Mouse (Mus musculus) midbrain, embryonic 14.5 days (tissue): ENCODE results near the gene Sprn. TPM values are rescaled to one million over a fixed set of nuclear protein-coding genes. Genes with fewer than 3 reads are reported as not detected.

ENCODE experiments used
- polyA plus RNA-seq: library from polyadenylated mRNA; unstranded; fragments of >200 nt; fragmentation: Nextera tagmentation; extraction: Ambion mirVana; gene quantifications from 2 replicates; pipeline ENCODE4 v1.2.1, GENCODE M21; 2014

The Sprn gene
- polyA plus RNA-seq, 1 experiment from 2014 or later: 14.4 TPM

Other genes with a start within 250 kb of the Sprn start
- not detected in 2 replicates for gene Utf1, start 211.1 kb downstream of the Sprn start, polyA plus RNA-seq
- 0.74 and 0.76 TPM in 2 replicates for gene 6430531B16Rik, start 176.1 kb downstream of the Sprn start, polyA plus RNA-seq
- 2.8 and 3.6 TPM in 2 replicates for gene Adam8, start 162.3 kb downstream of the Sprn start, polyA plus RNA-seq
- gene Zfp511, start 118.5 kb downstream of the Sprn start, polyA plus RNA-seq: 51.5 and 55.9 TPM in 2 replicates
- 58.6 and 64.7 TPM in 2 replicates for gene Tubgcp2, start 118.2 kb downstream of the Sprn start, polyA plus RNA-seq
- 5.1 and 5.8 TPM in 2 replicates for gene Msx3, start 105.8 kb downstream of the Sprn start, polyA plus RNA-seq
- 184 and 275 TPM in 2 replicates for gene Caly, start 72.3 kb downstream of the Sprn start, polyA plus RNA-seq
- not detected in 2 replicates for gene Prap1, start 61.5 kb downstream of the Sprn start, polyA plus RNA-seq
- 23.9 and 30.8 TPM in 2 replicates for gene Fuom, start 52.4 kb downstream of the Sprn start, polyA plus RNA-seq
- 5.5 and 6.7 TPM in 2 replicates for gene Paox, start 39.1 kb downstream of the Sprn start, polyA plus RNA-seq
- 129 TPM in 2 replicates for gene Echs1, start 38.4 kb downstream of the Sprn start, polyA plus RNA-seq
- gene Mtg1, start 17.3 kb downstream of the Sprn start, polyA plus RNA-seq: 30.0 and 34.7 TPM in 2 replicates
- not detected in 2 replicates for gene Olfr522, start 9.9 kb upstream of the Sprn start, polyA plus RNA-seq
- gene Olfr523, start 18.3 kb upstream of the Sprn start, polyA plus RNA-seq: not detected in 2 replicates
- not detected in 2 replicates for gene Olfr524, start 51.1 kb upstream of the Sprn start, polyA plus RNA-seq
- not detected in 2 replicates for gene Cd163l1, start 63.4 kb upstream of the Sprn start, polyA plus RNA-seq
- not detected in 2 replicates for gene 5830411N06Rik, start 92.4 kb upstream of the Sprn start, polyA plus RNA-seq
- gene Olfr525, start 166.0 kb upstream of the Sprn start, polyA plus RNA-seq: not detected in 2 replicates
- not detected in 2 replicates for gene Olfr527, start 179.1 kb upstream of the Sprn start, polyA plus RNA-seq
- gene Olfr60, start 206.8 kb upstream of the Sprn start, polyA plus RNA-seq: not detected in 2 replicates
- gene Olfr530, start 221.5 kb upstream of the Sprn start, polyA plus RNA-seq: not detected in 2 replicates
- gene Olfr531, start 248.0 kb upstream of the Sprn start, polyA plus RNA-seq: not detected in 2 replicates